Mouse (Mus musculus) c-Kit-negative CD71-positive TER-119-positive erythroid progenitor cells, embryonic 14.5 days (primary cell): ENCODE data around the gene Ssc4d.

Experiments
- DNase-seq: peaks from one replicate; pipeline ENCODE4 v3.0.0-alpha.2; 2013; ENCODE audit warnings: low read depth, low spot score

Ssc4d gene

DNA sequence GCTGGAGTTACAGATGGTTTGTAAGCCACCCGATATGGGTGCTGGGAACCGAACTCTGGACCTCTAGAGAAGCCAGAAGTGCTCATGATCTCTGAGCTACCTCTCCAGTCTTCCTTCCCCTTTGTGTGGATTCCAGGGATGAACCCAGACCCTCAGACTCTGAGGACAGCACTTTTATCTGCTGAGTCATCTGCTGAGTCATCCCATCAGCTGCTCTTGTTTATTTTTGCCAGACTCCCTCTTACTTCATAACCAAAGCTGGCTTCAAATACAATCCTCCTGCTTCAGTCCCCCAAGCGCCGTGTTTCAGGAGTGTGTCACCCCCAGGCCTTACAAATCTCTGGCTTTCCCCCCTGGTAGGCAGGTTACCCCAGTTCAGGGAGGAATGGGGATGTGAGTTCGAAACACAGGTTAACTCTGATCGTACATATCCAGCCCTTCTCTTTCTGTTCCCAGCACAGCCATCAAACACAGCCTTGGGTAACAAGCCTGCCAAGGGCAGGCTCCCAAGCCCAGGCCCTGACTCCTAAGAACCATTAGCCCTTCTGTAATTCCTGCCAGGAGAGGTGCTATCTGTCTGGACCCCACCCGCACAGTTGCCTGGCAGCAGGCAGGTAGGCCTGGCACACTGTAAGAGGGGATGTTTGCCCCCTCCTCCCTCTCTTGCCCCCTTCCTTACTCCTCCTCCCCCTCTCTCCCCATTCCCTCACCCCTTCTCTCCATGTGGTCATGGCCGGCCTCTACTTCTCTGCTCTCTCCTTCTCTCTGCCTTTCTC is 1.8 kb upstream of the Ssc4d start:
- DNase-seq = no peak

DNA sequence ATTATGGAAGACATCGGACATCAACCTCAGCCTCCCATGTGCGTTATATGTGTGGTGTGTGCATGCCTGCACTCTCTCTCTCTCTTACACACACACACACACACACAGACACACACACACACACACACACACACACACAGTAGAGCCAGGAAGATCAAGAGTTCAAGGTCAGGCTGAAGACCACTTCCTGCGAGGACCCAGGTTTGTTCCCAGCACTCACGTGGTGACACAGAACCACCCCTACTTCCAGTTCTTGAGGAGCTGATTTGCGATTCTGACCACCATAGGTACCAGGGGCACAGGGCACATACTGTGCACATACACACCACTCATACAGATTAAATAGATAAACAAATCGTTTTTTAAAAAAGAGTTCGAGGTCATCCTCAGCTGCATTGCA is 2.5 kb downstream of the Ssc4d start:
- DNase-seq = no peak

DNA sequence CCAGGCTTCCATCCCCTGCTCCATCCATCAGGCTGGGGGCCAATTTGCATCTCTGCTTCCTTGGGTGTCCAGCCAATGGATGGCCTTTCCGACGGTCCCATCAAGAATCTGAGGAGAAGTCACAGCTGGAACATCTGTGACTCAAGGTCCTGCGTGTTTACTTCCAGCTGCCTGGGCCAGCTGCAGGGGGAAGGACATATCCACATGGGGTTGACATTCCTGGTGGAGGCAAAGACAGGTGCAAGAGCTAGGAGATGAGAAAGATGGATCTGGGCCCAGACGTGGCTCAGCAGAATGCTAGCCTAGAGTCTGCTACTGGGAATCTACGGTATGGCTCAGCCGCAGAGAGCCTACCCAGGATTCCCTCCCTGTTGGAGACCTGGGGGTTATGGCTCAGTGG is 4.1 kb downstream of the Ssc4d start:
- DNase-seq = no peak

DNA sequence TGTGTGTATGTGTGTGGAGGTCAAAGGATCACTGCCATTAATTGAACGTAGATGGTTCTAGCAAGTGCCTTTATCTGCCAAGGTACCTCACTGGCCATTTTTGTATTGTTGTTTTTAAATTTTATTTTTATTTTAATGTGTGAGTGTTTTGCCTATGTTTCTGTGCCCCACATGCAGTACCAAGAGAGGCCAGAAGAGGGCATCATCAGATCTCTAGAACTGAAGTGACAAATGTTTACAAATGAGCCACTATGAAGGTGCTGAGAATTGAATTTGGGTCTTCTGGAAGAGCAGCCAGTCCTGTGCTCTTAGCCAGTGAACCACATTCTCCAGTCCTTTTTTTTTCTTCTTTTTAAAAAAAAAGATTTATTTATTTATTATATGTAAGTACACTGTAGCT is 5.5 kb downstream of the Ssc4d start:
- no peak for DNase-seq

DNA sequence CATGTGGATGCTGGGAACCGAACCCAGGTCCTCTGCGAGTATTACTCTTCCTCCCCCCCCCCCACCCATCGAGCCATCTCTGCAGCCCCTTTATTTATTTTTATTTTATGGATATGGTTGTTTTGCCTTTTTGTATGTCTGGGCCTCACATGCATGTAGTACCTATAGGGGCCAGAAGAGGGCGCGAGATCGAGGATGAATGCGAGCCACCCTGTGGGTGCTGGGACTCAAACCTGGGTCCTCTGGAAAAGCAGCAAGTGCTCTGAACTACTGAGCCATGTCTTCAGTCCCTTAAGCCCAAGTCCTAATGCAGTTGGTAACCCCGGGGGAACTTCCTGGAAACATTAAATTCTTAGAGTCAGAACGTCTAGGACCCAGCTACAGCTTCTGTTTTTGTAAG is 7.5 kb downstream of the Ssc4d start:
- no peak for DNase-seq

DNA sequence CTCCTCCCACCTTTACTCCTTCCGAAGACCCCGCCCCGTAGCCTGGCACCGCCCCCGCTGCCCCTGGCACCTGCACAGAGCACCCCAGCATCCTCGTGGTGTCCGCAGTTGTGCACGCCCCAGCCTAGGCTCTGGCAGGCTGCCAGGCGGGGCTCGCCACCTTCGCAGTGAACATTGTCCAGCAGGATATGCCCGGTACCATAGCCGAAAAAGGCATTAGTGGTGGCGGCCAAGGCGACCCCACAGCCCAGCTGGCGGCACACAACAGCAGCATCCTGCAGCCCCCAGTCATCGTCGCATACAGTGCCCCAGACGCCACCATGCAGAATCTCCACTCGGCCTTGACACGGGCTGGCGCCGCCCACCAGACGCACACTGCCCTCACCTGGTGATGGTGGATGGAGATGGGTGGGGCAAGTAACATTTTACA is 8.8 kb downstream of the Ssc4d start:
- DNase-seq = no peak

GRCm38 (mm10) chr5:135963280-135963627 is 11.1 kb downstream of the Ssc4d start:
- no peak for DNase-seq

DNA sequence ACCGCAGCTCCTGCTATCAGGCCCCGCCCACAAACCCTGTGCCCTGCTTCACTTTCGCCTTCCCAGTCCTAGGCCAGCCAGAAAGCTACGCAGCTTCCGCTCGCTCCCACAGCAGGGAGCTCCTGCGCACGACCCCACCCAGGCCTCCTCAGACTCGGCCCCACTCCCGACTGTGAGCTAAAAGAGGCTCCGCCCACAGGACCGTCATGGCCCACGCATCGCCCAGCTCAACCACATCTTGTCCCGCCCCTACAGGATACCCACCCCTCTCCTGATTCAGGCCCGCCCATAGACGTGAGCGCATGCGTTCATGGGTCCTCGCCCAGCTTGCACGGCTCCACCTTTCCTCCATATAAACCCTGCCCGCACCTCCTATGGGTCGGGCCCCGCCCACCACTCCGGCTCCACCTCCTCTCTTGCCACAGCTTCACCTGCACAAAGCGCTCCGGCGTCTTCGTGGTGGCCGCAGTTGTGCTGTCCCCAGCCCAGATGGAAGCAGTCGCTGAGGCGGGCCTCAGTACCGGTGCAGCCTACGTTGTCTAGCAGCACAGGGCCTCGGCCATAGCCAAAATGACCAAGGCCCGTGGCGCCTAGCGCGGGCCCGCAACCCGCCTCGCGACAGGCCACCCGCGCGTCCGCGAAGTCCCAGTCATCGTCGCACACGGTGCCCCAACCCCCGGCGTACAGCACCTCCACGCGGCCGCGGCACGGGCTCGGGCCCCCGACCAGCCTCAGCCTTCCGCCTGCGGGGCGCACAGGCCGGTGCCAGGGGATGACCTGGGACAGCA is 11.6 kb downstream of the Ssc4d start:
- peak; percentile 97 for DNase-seq

GRCm38 (mm10) chr5:135962125-135962491 is 12.2 kb downstream of the Ssc4d start:
- no peak for DNase-seq

- no peak for DNase-seq
Observed at GRCm38 (mm10) chr5:135960909-135961635, 13.3 kb downstream of the Ssc4d start.

GRCm38 (mm10) chr5:135959911-135960310 is 14.4 kb downstream of the Ssc4d start:
- no peak for DNase-seq

- no peak for DNase-seq
Observed at GRCm38 (mm10) chr5:135958367-135958766, 16.0 kb downstream of the Ssc4d start.

GRCm38 (mm10) chr5:135957207-135957974 is 16.9 kb downstream of the Ssc4d start:
- DNase-seq = peak; percentile 97

- DNase-seq = no peak
Observed at GRCm38 (mm10) chr5:135956300-135957206, 17.8 kb downstream of the Ssc4d start.

DNA sequence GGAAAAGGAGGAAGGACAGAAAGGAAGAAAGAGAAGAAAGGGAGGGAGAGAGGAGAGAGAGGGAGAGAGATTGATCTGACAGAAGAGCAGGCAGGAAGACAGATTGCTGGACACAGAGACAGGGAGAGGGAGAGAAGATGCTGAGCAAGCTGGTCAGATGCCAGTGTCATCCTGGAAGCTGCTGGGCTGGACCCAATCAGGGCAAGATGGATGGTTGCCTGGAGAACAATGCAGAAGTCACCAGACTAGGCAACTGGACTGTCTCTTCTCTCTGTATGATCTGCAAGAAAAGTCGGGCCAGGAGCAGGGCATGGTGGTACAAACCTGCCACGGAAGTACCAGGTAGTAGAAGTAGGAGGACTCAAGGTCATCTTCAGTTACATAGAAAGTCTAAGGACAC is 21.5 kb downstream of the Ssc4d start:
- DNase-seq = no peak

DNA sequence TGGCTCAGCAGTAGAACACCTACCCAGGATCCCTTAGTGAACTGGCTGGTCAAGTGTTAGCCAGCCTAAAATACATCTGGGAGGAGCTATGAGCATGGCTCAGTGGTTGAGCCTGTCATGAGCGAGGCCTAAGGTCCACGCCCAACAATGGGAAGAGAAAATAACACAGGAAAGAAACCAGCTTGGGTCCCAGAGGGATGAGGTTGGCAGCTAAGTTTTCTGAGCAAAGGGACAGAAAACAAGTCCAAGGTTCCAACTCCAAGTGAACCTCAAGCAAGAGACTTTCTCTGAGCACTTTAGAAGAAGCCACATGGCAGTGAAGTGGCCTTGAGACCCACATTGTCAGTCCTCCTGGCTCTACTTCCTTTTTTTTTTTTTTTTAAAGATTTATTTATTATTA is 22.7 kb downstream of the Ssc4d start:
- no peak for DNase-seq

GRCm38 (mm10) chr5:135950710-135951412 is 23.5 kb downstream of the Ssc4d start:
- DNase-seq = peak; percentile 73

- DNase-seq = no peak
Observed at GRCm38 (mm10) chr5:135946621-135947020, 27.7 kb downstream of the Ssc4d start.

DNA sequence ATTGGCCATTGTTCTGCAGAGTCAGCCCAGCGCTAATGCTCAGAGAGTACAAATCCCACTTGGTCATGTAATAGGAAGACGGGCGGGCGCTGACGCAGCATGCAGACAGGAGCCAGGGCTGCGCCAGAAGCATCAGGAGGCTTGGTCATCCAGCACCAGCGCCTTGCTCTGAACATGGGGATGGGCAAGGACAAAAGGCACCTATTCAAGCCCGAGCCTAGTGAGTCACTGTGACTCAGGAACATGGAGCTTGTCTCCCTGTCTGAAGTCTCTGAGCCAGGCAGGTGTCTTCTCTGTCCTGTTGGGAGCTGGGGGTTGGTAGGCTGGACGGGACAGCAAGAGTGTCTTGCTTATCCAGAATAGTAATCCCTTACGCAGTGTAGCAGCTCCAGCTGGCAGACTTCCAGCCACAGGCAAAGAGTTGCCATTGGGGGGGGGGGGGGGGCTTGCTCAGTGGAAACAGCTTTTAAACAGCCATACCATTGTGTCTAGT is 28.4 kb downstream of the Ssc4d start:
- no peak for DNase-seq

GRCm38 (mm10) chr5:135942710-135943109 is 31.6 kb downstream of the Ssc4d start:
- no peak for DNase-seq
